13 mouse cellular contexts compared by ENCODE assay signal in genomic region chr2:83728238-83728682, GRCm38 (mm10). TPM values are rescaled to one million over a fixed set of nuclear protein-coding genes. Genes with fewer than 3 reads are reported as not detected.
DNase-seq lines count a peak whose midpoint lies in the region; ATAC-seq lines count a peak whose summit lies in the region.
"Had no signal": no experiment of that assay in that cellular context is flagged by ENCODE, and none has a peak within 500 bp of the region (broad histone marks: within the 10 kb centered on the region; RNA-seq: fewer than 3 reads in every experiment).

No protein-coding gene starts in this region.

- DNase-seq in heart, postnatal 25 days (ENCODE audit: low spot score), result no peak
- peak; percentile 91 for DNase-seq in 3T3-L1 (ENCODE audit: low read depth, low spot score)
- peak; percentile 59 for DNase-seq in Muller cell, postnatal 12 days (ENCODE audit: inconsistent ontology term)
- peak; percentile 44 to 57 for DNase-seq in left cerebral cortex, adult 18-20 months (ENCODE audit: low spot score in 2 of 2)
- no peak for DNase-seq in cerebellum, adult 8-10 months
- DNase-seq in cerebellum, postnatal 14 days, result no peak
- DNase-seq: cerebellum, adult 9-10 months; thymus, postnatal 36 days had no signal

- ATAC-seq in heart, embryonic 12.5 days (ENCODE audit: insufficient number of reproducible peaks, low FRiP score), result no peak
- no peak for ATAC-seq in kidney, embryonic 14.5 days (ENCODE audit: low FRiP score, low TSS enrichment)
- ATAC-seq: forebrain, embryonic 15.5 days; midbrain, embryonic 13.5 days had no signal

- intact Hi-C loops in heart, postnatal 25 days (cut with DNase I), result loop anchor here (2.0 kb wide), 1 partner anchor 33 kb away; no protein-coding TSS in a partner anchor

- peak overlapping the region; percentile 20; the same call in 1 of the 2 replicates for H3K4me2 ChIP-seq in heart, embryonic 12.5 days
- H3K4me2 ChIP-seq in kidney, embryonic 14.5 days (replicated peaks; ENCODE audit: low read depth, low read length), result no peak overlapping the region
- H3K4me2 ChIP-seq: forebrain, embryonic 15.5 days; limb, embryonic 13.5 days; midbrain, embryonic 13.5 days had no signal

- no peaks in the 10 kb centered on the region for H3K36me3 ChIP-seq in heart, embryonic 12.5 days
- peaks cover 2% of the 10 kb centered on the region; the same call in 1 of the 2 replicates for H3K36me3 ChIP-seq in kidney, embryonic 14.5 days (ENCODE audit: control insufficient read depth, insufficient read depth, low read length)
- H3K36me3 ChIP-seq: forebrain, embryonic 15.5 days; midbrain, embryonic 13.5 days had no signal

- H3K27ac ChIP-seq in heart, embryonic 12.5 days (ENCODE audit: poor library complexity, severe bottlenecking), result peak overlapping the region; percentile 62
- no peak overlapping the region for H3K27ac ChIP-seq in kidney, embryonic 14.5 days (ENCODE audit: low read depth, low read length)
- H3K27ac ChIP-seq: forebrain, embryonic 15.5 days; limb, embryonic 13.5 days; midbrain, embryonic 13.5 days had no signal

- H3K9ac ChIP-seq in heart, embryonic 12.5 days, result no peak overlapping the region
- H3K9ac ChIP-seq in kidney, embryonic 14.5 days (ENCODE audit: low read depth, low read length), result no peak overlapping the region
- H3K9ac ChIP-seq: forebrain, embryonic 15.5 days; limb, embryonic 13.5 days; midbrain, embryonic 13.5 days had no signal

- H3K4me1 ChIP-seq in heart, embryonic 12.5 days (replicated peaks), result peaks cover 42% of the 10 kb centered on the region
- peaks cover 14% of the 10 kb centered on the region for H3K4me1 ChIP-seq in kidney, embryonic 14.5 days (ENCODE audit: control insufficient read depth, insufficient read depth, low read length)

- WGBS in heart, embryonic 12.5 days, result 35% methylated on average over 4 of the region's 4 CpGs
- WGBS in kidney, embryonic 14.5 days, result 83% methylated on average over 4 of the region's 4 CpGs

- H3K4me3 ChIP-seq in heart, embryonic 12.5 days, result no peak overlapping the region
- no peak overlapping the region for H3K4me3 ChIP-seq in kidney, embryonic 14.5 days (ENCODE audit: low read length)
- H3K4me3 ChIP-seq: forebrain, embryonic 15.5 days; limb, embryonic 13.5 days; midbrain, embryonic 13.5 days had no signal

- H3K27me3 ChIP-seq in heart, embryonic 12.5 days (replicated peaks), result no peaks in the 10 kb centered on the region
- H3K27me3 ChIP-seq in kidney, embryonic 14.5 days (ENCODE audit: control insufficient read depth, insufficient read depth, low read length), result no peaks in the 10 kb centered on the region
- H3K27me3 ChIP-seq: forebrain, embryonic 15.5 days; limb, embryonic 13.5 days; midbrain, embryonic 13.5 days had no signal

- no peaks in the 10 kb centered on the region for H3K9me3 ChIP-seq in heart, embryonic 12.5 days (replicated peaks)
- no peaks in the 10 kb centered on the region for H3K9me3 ChIP-seq in kidney, embryonic 14.5 days (ENCODE audit: control insufficient read depth, low read length)
- H3K9me3 ChIP-seq: forebrain, embryonic 15.5 days; limb, embryonic 13.5 days; midbrain, embryonic 13.5 days had no signal

RNA-seq across cellular contexts. Expression of gene Itgav, which starts 4.1 kb away (rescaled TPM):
- polyA plus RNA-seq in heart, embryonic 12.5 days (2016; fragmentation: Nextera tagmentation; extraction: Ambion mirVana), result 95.0 and 108 TPM in 2 replicates
- total RNA-seq in heart, postnatal 25 days (2021), result 10 to 100 TPM; 36.7 to 38.3 TPM
- 100 to 1,000 TPM; 138 to 149 TPM for total RNA-seq in left cerebral cortex, adult 18-20 months (2021)
- polyA plus RNA-seq in kidney, embryonic 14.5 days (2014; fragmentation: Nextera tagmentation; extraction: Ambion mirVana), result 117 and 125 TPM in 2 replicates

Comparison
In these comparisons a context has a peak if more than half of its experiments do, and no peak if none do; other contexts are left out.
1. DNase-seq: peak in 3T3-L1 (single experiment), Muller cell, postnatal 12 days (single experiment) and left cerebral cortex, adult 18-20 months (2 of 2); none in heart, postnatal 25 days (single experiment), cerebellum, adult 8-10 months (single experiment) and cerebellum, postnatal 14 days (0 of 2).